Mouse (Mus musculus) hindbrain, embryonic 15.5 days (tissue): Measurements from ENCODE around the gene Fetub. TPM values are rescaled to one million over a fixed set of nuclear protein-coding genes. Genes with fewer than 3 reads are reported as not detected.

Experiments
- ATAC-seq: fragments of 200-750 bp; cut with Nextera tagmentation; 2 replicates; pipeline ENCODE4 v1.8.0; 2017; ENCODE audit warnings: low read depth, moderate number of reproducible peaks, moderate TSS enrichment; ENCODE audit not compliant: low FRiP score
- H3K27ac ChIP-seq: fragments of 300-500 bp; sonication (generic); replicated peaks from 2 replicates; pipeline ENCODE4 v1.5.1; 2015; ENCODE audit warnings: mild to moderate bottlenecking, inconsistent platforms
- H3K27me3 ChIP-seq: fragments of 300-500 bp; sonication (generic); 2 replicates; pipeline ENCODE4 v1.6.1; 2015; ENCODE audit warnings: control low read depth, inconsistent platforms
- H3K36me3 ChIP-seq: fragments of 300-500 bp; sonication (generic); 2 replicates; pipeline ENCODE4 v1.6.1; 2015; ENCODE audit warnings: control low read depth, inconsistent platforms
- H3K4me1 ChIP-seq: fragments of 300-500 bp; sonication (generic); replicated peaks from 2 replicates; pipeline ENCODE4 v1.6.1; 2015; ENCODE audit warnings: control low read depth, inconsistent platforms
- H3K4me2 ChIP-seq: fragments of 300-500 bp; sonication (generic); 2 replicates; pipeline ENCODE4 v1.6.1; 2015; ENCODE audit warnings: moderate library complexity, mild to moderate bottlenecking, inconsistent platforms
- H3K4me3 ChIP-seq: fragments of 300-500 bp; sonication (generic); 2 replicates; pipeline ENCODE4 v1.5.1; 2015; ENCODE audit warnings: mild to moderate bottlenecking, inconsistent platforms
- H3K9ac ChIP-seq: fragments of 300-500 bp; sonication (generic); 2 replicates; pipeline ENCODE4 v1.6.1; 2015; ENCODE audit warnings: inconsistent platforms
- H3K9me3 ChIP-seq: fragments of 300-500 bp; sonication (generic); 2 replicates; pipeline ENCODE4 v1.6.1; 2016; ENCODE audit warnings: control low read depth, inconsistent platforms
- WGBS: fragments of 180-500 bp; shearing (Covaris S2); methylation state at CpG from one replicate; pipeline ENCODE4 v1.1.7; 2015; 5-methylcytosine and 5-hydroxymethylcytosine counted together
- polyA plus RNA-seq: library from polyadenylated mRNA; unstranded; fragments of >200 nt; fragmentation: Nextera tagmentation; extraction: Ambion mirVana; gene quantifications from 2 replicates; pipeline ENCODE4 v1.2.1, GENCODE M21; 2015

Fetub gene
- polyA plus RNA-seq, 1 experiment from 2014 or later = not detected

- Histone ChIP-seq H3K36me3 (no peaks in the 10 kb centered on the region), H3K4me2 (no peak overlapping the region), H3K4me3 (no peak overlapping the region), H3K27ac (no peak overlapping the region), H3K9ac (no peak overlapping the region), H3K4me1 (no peaks in the 10 kb centered on the region), H3K27me3 (no peaks in the 10 kb centered on the region), H3K9me3 (no peaks in the 10 kb centered on the region)
- 60% methylated on average over 4 of the region's 4 CpGs for WGBS
- no peak for ATAC-seq
These were observed 29.3 kb upstream of the Fetub start for GRCm38 (mm10) chr16:22888835-22889234.

GRCm38 (mm10) chr16:22889716-22890115 is 28.4 kb upstream of the Fetub start:
- H3K9ac ChIP-seq = no peak overlapping the region
- no peak for ATAC-seq
- no peak overlapping the region for H3K4me3 ChIP-seq
- H3K4me2 ChIP-seq = no peak overlapping the region
- H3K9me3 ChIP-seq = no peaks in the 10 kb centered on the region
- no peaks in the 10 kb centered on the region for H3K4me1 ChIP-seq
- H3K27me3 ChIP-seq = no peaks in the 10 kb centered on the region
- no peaks in the 10 kb centered on the region for H3K36me3 ChIP-seq
- no peak overlapping the region for H3K27ac ChIP-seq
- WGBS = 90% methylated on average over 8 of the region's 8 CpGs

- Histone ChIP-seq H3K27me3 (no peaks in the 10 kb centered on the region), H3K9me3 (no peaks in the 10 kb centered on the region), H3K36me3 (no peaks in the 10 kb centered on the region), H3K4me1 (no peaks in the 10 kb centered on the region), H3K4me3 (no peak within 1 kb of the TSS), H3K27ac (no peak within 1 kb of the TSS), H3K9ac (no peak within 1 kb of the TSS), H3K4me2 (no peak within 1 kb of the TSS)
- WGBS = 85% methylated on average over 11 of the region's 11 CpGs
- no peak for ATAC-seq
These were observed 27.2 kb upstream of the Fetub start, which contains the start of gene Ahsg for GRCm38 (mm10) chr16:22890683-22891510. Gene Ahsg (plus strand): TSS chr16:22891277.

GRCm38 (mm10) chr16:22891733-22892154 is 26.4 kb upstream of the Fetub start:
- Histone ChIP-seq H3K27me3 (no peaks in the 10 kb centered on the region), H3K27ac (no peak overlapping the region), H3K9ac (no peak overlapping the region), H3K4me1 (no peaks in the 10 kb centered on the region), H3K4me3 (no peak overlapping the region), H3K9me3 (no peaks in the 10 kb centered on the region), H3K4me2 (no peak overlapping the region), H3K36me3 (no peaks in the 10 kb centered on the region)
- WGBS = 91% methylated on average over 8 of the region's 8 CpGs
- no peak for ATAC-seq

DNA sequence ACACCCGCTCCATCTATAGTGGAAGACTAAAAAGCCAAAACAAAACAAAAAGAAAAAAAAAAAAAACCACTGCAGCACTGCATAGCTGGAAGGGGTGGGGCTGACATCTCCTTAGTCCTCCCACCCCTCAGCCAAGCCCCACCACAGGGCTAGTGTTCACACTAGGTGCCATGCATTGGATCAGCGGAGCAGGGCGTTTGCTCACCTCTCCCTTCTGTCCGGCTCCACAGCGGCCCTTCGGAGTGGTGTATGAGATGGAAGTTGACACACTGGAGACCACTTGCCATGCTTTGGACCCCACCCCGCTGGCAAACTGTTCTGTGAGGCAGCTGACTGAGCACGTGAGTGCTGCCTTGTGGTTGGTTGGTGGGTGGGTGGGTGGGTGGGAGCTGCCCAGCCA is 24.0 kb upstream of the Fetub start:
- no peaks in the 10 kb centered on the region for H3K36me3 ChIP-seq
- no peak overlapping the region for H3K4me2 ChIP-seq
- H3K27ac ChIP-seq = no peak overlapping the region
- H3K27me3 ChIP-seq = no peaks in the 10 kb centered on the region
- WGBS = 76% methylated on average over 7 of the region's 8 CpGs
- H3K9ac ChIP-seq = no peak overlapping the region
- no peaks in the 10 kb centered on the region for H3K4me1 ChIP-seq
- no peak for ATAC-seq
- H3K9me3 ChIP-seq = no peaks in the 10 kb centered on the region
- no peak overlapping the region for H3K4me3 ChIP-seq

- WGBS = 79% methylated on average over 2 of the region's 2 CpGs
- H3K27me3 ChIP-seq = no peaks in the 10 kb centered on the region
These were observed 21.5 kb upstream of the Fetub start for GRCm38 (mm10) chr16:22896618-22897017.

GRCm38 (mm10) chr16:22899346-22899745 is 18.8 kb upstream of the Fetub start:
- Histone ChIP-seq H3K9ac (no peak overlapping the region), H3K4me2 (no peak overlapping the region), H3K9me3 (no peaks in the 10 kb centered on the region), H3K4me3 (no peak overlapping the region), H3K36me3 (no peaks in the 10 kb centered on the region), H3K4me1 (no peaks in the 10 kb centered on the region), H3K27ac (no peak overlapping the region), H3K27me3 (no peaks in the 10 kb centered on the region)
- no peak for ATAC-seq
- WGBS = 42% methylated on average over 5 of the region's 5 CpGs

More at GRCm38 (mm10) chr16:22896618-22897017, 21.5 kb upstream of the Fetub start:
- no peaks in the 10 kb centered on the region for H3K9me3 ChIP-seq
- no peak overlapping the region for H3K9ac ChIP-seq
- no peak overlapping the region for H3K27ac ChIP-seq
- H3K36me3 ChIP-seq = no peaks in the 10 kb centered on the region
- no peak overlapping the region for H3K4me3 ChIP-seq
- H3K4me2 ChIP-seq = no peak overlapping the region
- no peak for ATAC-seq
- H3K4me1 ChIP-seq = no peaks in the 10 kb centered on the region

DNA sequence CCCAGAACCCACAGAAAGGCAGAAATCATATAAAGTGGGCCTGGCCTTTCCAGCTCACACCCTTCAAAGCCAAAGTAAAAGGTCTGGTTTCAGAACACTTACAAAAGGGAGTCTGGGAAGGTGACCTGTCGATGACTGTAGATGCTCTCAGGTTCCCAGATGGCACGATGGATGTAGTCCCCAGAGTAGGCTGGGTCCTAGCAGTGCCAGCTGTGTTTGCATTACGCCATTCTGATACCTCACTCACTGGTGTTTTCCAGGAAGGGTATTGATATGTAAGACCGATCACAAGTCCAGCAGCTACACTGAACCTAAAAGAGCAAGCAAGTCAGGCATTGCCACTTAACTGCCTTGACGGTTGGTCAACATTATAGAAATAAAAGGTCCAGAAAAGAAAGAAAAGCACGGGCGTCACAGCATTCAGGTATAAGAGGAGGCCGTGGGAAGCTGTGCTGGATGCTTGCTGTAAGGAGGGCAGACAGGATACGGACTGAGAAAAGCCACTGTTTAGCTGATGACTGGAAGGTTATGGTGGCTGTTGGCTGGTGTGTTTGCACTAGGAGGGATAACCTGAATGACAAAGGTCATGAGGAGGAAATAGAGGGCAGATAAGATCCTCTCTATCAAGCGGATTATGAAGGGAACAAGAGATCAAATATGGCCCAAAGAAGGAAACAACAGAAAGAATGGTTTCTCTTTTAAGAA is 18.1 kb upstream of the Fetub start:
- Histone ChIP-seq H3K4me2 (no peak overlapping the region), H3K27ac (no peak overlapping the region), H3K4me3 (no peak overlapping the region), H3K9me3 (no peaks in the 10 kb centered on the region), H3K9ac (no peak overlapping the region), H3K4me1 (no peaks in the 10 kb centered on the region), H3K27me3 (no peaks in the 10 kb centered on the region), H3K36me3 (no peaks in the 10 kb centered on the region)
- ATAC-seq = no peak
- WGBS = 84% methylated on average over 10 of the region's 10 CpGs

GRCm38 (mm10) chr16:22901326-22901725 is 16.8 kb upstream of the Fetub start:
- Histone ChIP-seq H3K27ac (no peak overlapping the region), H3K27me3 (no peaks in the 10 kb centered on the region), H3K4me2 (no peak overlapping the region), H3K4me3 (no peak overlapping the region), H3K9me3 (no peaks in the 10 kb centered on the region), H3K36me3 (no peaks in the 10 kb centered on the region), H3K4me1 (no peaks in the 10 kb centered on the region), H3K9ac (no peak overlapping the region)
- WGBS = 72% methylated on average over 3 of the region's 3 CpGs
- no peak for ATAC-seq

- no peak overlapping the region for H3K27ac ChIP-seq
- no peak for ATAC-seq
- 93% methylated on average over 6 of the region's 6 CpGs for WGBS
These were observed 8.8 kb upstream of the Fetub start for GRCm38 (mm10) chr16:22909290-22909689.

DNA sequence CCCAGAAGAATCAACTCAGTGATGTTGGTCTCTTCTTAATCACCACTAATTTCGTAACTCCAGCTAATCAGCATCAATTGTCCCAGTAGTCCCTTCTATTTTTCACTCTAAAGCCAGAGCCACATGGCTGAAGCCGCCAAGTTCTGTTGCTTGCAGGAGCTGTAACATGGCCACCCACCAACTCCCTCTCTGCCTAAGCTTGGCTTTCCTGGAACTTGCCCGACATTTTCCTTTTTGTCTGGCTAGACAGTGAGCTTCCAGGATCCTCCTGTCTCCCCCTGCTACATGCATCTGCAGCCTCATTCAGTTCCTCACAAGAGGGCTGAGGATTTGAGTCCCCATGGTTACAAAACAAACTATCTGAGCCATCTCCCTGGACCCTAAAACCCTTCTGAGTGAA is 6.1 kb upstream of the Fetub start:
- H3K9me3 ChIP-seq = no peaks in the 10 kb centered on the region
- no peak for ATAC-seq

More at GRCm38 (mm10) chr16:22909290-22909689, 8.8 kb upstream of the Fetub start:
- Histone ChIP-seq H3K36me3 (no peaks in the 10 kb centered on the region), H3K27me3 (no peaks in the 10 kb centered on the region), H3K4me1 (no peaks in the 10 kb centered on the region), H3K9ac (no peak overlapping the region), H3K9me3 (no peaks in the 10 kb centered on the region), H3K4me2 (no peak overlapping the region), H3K4me3 (no peak overlapping the region)

DNA sequence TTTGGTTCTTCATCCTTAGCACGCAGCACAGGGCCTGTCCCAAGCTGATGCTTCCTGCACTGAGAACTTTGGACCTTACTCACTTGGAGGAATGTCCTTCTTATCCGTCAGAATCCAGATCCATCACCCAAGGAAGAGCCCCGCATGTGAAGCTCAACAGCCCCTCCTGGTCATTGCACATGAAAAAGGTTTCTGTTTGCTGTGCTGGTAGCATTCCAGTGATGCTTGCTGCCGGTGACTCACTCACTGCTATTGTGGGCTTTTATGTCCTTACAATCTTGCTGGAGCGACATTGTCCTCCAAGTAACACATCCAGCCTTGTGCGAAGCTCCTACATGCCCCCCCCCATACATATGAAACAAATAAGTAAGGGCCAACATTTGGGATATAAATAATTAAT is 5.2 kb upstream of the Fetub start:
- no peak for ATAC-seq
- no peaks in the 10 kb centered on the region for H3K4me1 ChIP-seq
- H3K36me3 ChIP-seq = no peaks in the 10 kb centered on the region
- no peak overlapping the region for H3K4me2 ChIP-seq
- H3K9ac ChIP-seq = no peak overlapping the region
- WGBS = 78% methylated on average over 6 of the region's 6 CpGs
- no peak overlapping the region for H3K27ac ChIP-seq
- H3K4me3 ChIP-seq = no peak overlapping the region
- H3K9me3 ChIP-seq = no peaks in the 10 kb centered on the region
- H3K27me3 ChIP-seq = no peaks in the 10 kb centered on the region

More for the DNA sequence above, 6.1 kb upstream of the Fetub start:
- H3K9ac ChIP-seq = no peak overlapping the region
- H3K27me3 ChIP-seq = no peaks in the 10 kb centered on the region
- H3K27ac ChIP-seq = no peak overlapping the region
- WGBS = 89% methylated on average over 3 of the region's 3 CpGs
- H3K4me1 ChIP-seq = no peaks in the 10 kb centered on the region
- H3K4me2 ChIP-seq = no peak overlapping the region
- no peaks in the 10 kb centered on the region for H3K36me3 ChIP-seq
- H3K4me3 ChIP-seq = no peak overlapping the region
